Mouse (Mus musculus) T-cell, adult 2 months (primary cell): ENCODE results near the gene Zfp691.
A peak's percentile ranks its signal among the peaks of the same experiment; 100 is the strongest.

Source experiments
- DNase-seq: peaks from one replicate; pipeline ENCODE4 v3.0.0; 2022; ENCODE audit warnings: low spot score

The Zfp691 gene

GRCm38 (mm10) chr4:119167663-119168062 lies 6.3 kb downstream of the Zfp691 start:
- peak; percentile 81 for DNase-seq

GRCm38 (mm10) chr4:119167068-119167467 lies 6.9 kb downstream of the Zfp691 start:
- no peak for DNase-seq

- DNase-seq = no peak
Measured at GRCm38 (mm10) chr4:119165916-119166315, 8.1 kb downstream of the Zfp691 start.

- DNase-seq = no peak
Measured at GRCm38 (mm10) chr4:119162990-119163389, 11.0 kb downstream of the Zfp691 start.

GRCm38 (mm10) chr4:119161358-119161757 lies 12.6 kb downstream of the Zfp691 start:
- DNase-seq = no peak

GRCm38 (mm10) chr4:119157891-119158290 lies 16.1 kb downstream of the Zfp691 start:
- DNase-seq = no peak

GRCm38 (mm10) chr4:119157186-119157585 lies 16.8 kb downstream of the Zfp691 start:
- DNase-seq = peak; percentile 50

- no peak for DNase-seq
Measured at GRCm38 (mm10) chr4:119148741-119149140, 25.3 kb downstream of the Zfp691 start.

GRCm38 (mm10) chr4:119147347-119147746 lies 26.6 kb downstream of the Zfp691 start:
- DNase-seq = no peak

GRCm38 (mm10) chr4:119146816-119147215 lies 27.2 kb downstream of the Zfp691 start:
- no peak for DNase-seq

- peak; percentile 25 for DNase-seq
Measured at GRCm38 (mm10) chr4:119142230-119142871, 31.6 kb downstream of the Zfp691 start.

GRCm38 (mm10) chr4:119141191-119141590 lies 32.8 kb downstream of the Zfp691 start:
- no peak for DNase-seq

GRCm38 (mm10) chr4:119140126-119140525 lies 33.9 kb downstream of the Zfp691 start:
- peak; percentile 41 for DNase-seq

GRCm38 (mm10) chr4:119138776-119139175 lies 35.2 kb downstream of the Zfp691 start:
- DNase-seq = no peak

GRCm38 (mm10) chr4:119138171-119138570 lies 35.8 kb downstream of the Zfp691 start:
- no peak for DNase-seq

GRCm38 (mm10) chr4:119137313-119137712 lies 36.7 kb downstream of the Zfp691 start:
- no peak for DNase-seq

- DNase-seq = no peak
Measured at GRCm38 (mm10) chr4:119133860-119134259, 40.1 kb downstream of the Zfp691 start.

- no peak for DNase-seq
Measured at GRCm38 (mm10) chr4:119133306-119133705, 40.7 kb downstream of the Zfp691 start.

GRCm38 (mm10) chr4:119131189-119131910 lies 42.6 kb downstream of the Zfp691 start:
- DNase-seq = no peak

GRCm38 (mm10) chr4:119129096-119129495 lies 44.9 kb downstream of the Zfp691 start:
- DNase-seq = no peak

- DNase-seq = no peak
Measured at GRCm38 (mm10) chr4:119128547-119128946, 45.4 kb downstream of the Zfp691 start.

GRCm38 (mm10) chr4:119127229-119127628 lies 46.8 kb downstream of the Zfp691 start:
- DNase-seq = peak; percentile 75

GRCm38 (mm10) chr4:119125577-119126270 lies 48.3 kb downstream of the Zfp691 start:
- DNase-seq = peak; percentile 6
